10 mouse cellular contexts compared by ENCODE assay signal in genomic region chr7:28864288-28864750, GRCm38 (mm10). TPM values are rescaled to one million over a fixed set of nuclear protein-coding genes. Genes with fewer than 3 reads are reported as not detected.
DNase-seq lines count a peak whose midpoint lies in the region; ATAC-seq lines count a peak whose summit lies in the region.
"Had no signal": no experiment of that assay in that cellular context is flagged by ENCODE, and none has a peak within 500 bp of the region (broad histone marks: within the 10 kb centered on the region; RNA-seq: fewer than 3 reads in every experiment).

No protein-coding gene starts in this region.

- H3K36me3 ChIP-seq in heart, embryonic 15.5 days, result no peaks in the 10 kb centered on the region
- H3K36me3 ChIP-seq in megakaryocyte, embryonic 14.5 days (replicated peaks; ENCODE audit: low read length), result no peaks in the 10 kb centered on the region
- H3K36me3 ChIP-seq in stomach, embryonic 16.5 days (ENCODE audit: control insufficient read depth, insufficient read depth, low read length), result no peaks in the 10 kb centered on the region

- H3K4me2 ChIP-seq in heart, embryonic 15.5 days, result peak overlapping the region; percentile 36
- H3K4me2 ChIP-seq in stomach, embryonic 16.5 days (ENCODE audit: low read depth, low read length), result peak overlapping the region; percentile 13; the same call in 1 of the 2 replicates

- no peak for ATAC-seq in heart, embryonic 15.5 days (replicated peaks; ENCODE audit: insufficient number of reproducible peaks, insufficient read depth, low FRiP score, low read depth)
- ATAC-seq in megakaryocyte, adult 5-6 weeks (ENCODE audit: poor library complexity, severe bottlenecking), result no peak
- no peak for ATAC-seq in stomach, embryonic 16.5 days (ENCODE audit: insufficient read depth, low FRiP score)

- intact Hi-C loops in heart, postnatal 25 days (cut with DNase I), result loop anchor here (10.0 kb wide), 1 partner anchor 170 kb away; no protein-coding TSS in a partner anchor

- DNase-seq in heart, postnatal 25 days (ENCODE audit: low spot score), result no peak
- peak; percentile 77 for DNase-seq in gonadal fat pad, adult 2 months (ENCODE audit: low read depth)
- DNase-seq in cerebellum, adult 18-20 months, result no peak
- DNase-seq: heart, adult 18-20 months had no signal

- H3K27me3 ChIP-seq in heart, embryonic 15.5 days, result no peaks in the 10 kb centered on the region
- no peaks in the 10 kb centered on the region for H3K27me3 ChIP-seq in megakaryocyte, embryonic 14.5 days (replicated peaks)
- H3K27me3 ChIP-seq in stomach, embryonic 16.5 days (ENCODE audit: control insufficient read depth, insufficient read depth, low read length), result no peaks in the 10 kb centered on the region

- H3K27ac ChIP-seq in heart, embryonic 15.5 days, result peak overlapping the region; percentile 26; the same call in 1 of the 2 replicates
- peak overlapping the region; percentile 31; the same call in 1 of the 2 replicates for H3K27ac ChIP-seq in stomach, embryonic 16.5 days (ENCODE audit: low read length)
- H3K27ac ChIP-seq: layer of hippocampus, adult 2 months; liver, embryonic 14.5 days had no signal

- H3K9me3 ChIP-seq in heart, embryonic 15.5 days (replicated peaks), result no peaks in the 10 kb centered on the region
- peaks cover 16% of the 10 kb centered on the region for H3K9me3 ChIP-seq in megakaryocyte, embryonic 14.5 days
- H3K9me3 ChIP-seq in stomach, embryonic 16.5 days (replicated peaks; ENCODE audit: control insufficient read depth, low read length), result peaks cover 3% of the 10 kb centered on the region; the same call in 1 of the 2 replicates

- peaks cover 30% of the 10 kb centered on the region for H3K4me1 ChIP-seq in heart, embryonic 15.5 days (replicated peaks)
- peaks cover 49% of the 10 kb centered on the region for H3K4me1 ChIP-seq in megakaryocyte, embryonic 14.5 days
- peaks cover 30% of the 10 kb centered on the region for H3K4me1 ChIP-seq in stomach, embryonic 16.5 days (ENCODE audit: control insufficient read depth, insufficient read depth, low read length)

- WGBS in heart, embryonic 15.5 days, result 38% methylated on average over 9 of the region's 9 CpGs
- 33% methylated on average over 9 of the region's 9 CpGs for WGBS in stomach, embryonic 16.5 days

- H3K4me3 ChIP-seq in heart, embryonic 15.5 days, result no peak overlapping the region
- peak overlapping the region; percentile 1 for H3K4me3 ChIP-seq in megakaryocyte, embryonic 14.5 days (replicated peaks)
- H3K4me3 ChIP-seq in stomach, embryonic 16.5 days (replicated peaks; ENCODE audit: low read length), result no peak overlapping the region
- H3K4me3 ChIP-seq: layer of hippocampus, adult 2 months had no signal

- H3K9ac ChIP-seq in heart, embryonic 15.5 days, result no peak overlapping the region
- peak overlapping the region; percentile 28; the same call in 1 of the 2 replicates for H3K9ac ChIP-seq in stomach, embryonic 16.5 days (ENCODE audit: low read length)
- H3K9ac ChIP-seq: liver, embryonic 14.5 days had no signal

RNA-seq across cellular contexts. Expression of gene Lgals7, which starts 0.7 kb away (rescaled TPM):
- 1.7 and 2.7 TPM in 2 replicates for polyA plus RNA-seq in heart, embryonic 15.5 days (2015; fragmentation: Nextera tagmentation; extraction: Ambion mirVana)
- total RNA-seq in heart, postnatal 25 days (2021), result 1 to 10 TPM; 1.8 to 1.9 TPM
- polyA plus RNA-seq in megakaryocyte, embryonic 14.5 days (2012; ENCODE audit: insufficient read depth, low replicate concordance), result not detected in 2 replicates
- total RNA-seq in megakaryocyte, adult 5-6 weeks (2015), result not detected in 2 replicates
- not detected in 2 replicates for total RNA-seq in megakaryocyte, adult 5-6 weeks (2017)
- polyA plus RNA-seq in gonadal fat pad, adult 2 months (2012; rRNA removed), result 11.2 and 12.3 TPM in 2 replicates
- 5.8 and 9.9 TPM in 2 replicates for polyA plus RNA-seq in stomach, embryonic 16.5 days (2015; fragmentation: Nextera tagmentation; extraction: Ambion mirVana)
- total RNA-seq: layer of hippocampus, adult 2 months had no signal

RNA-seq across cellular contexts. Expression of gene Capn12, which starts 16.9 kb away (rescaled TPM):
- polyA plus RNA-seq in heart, embryonic 15.5 days (2015; fragmentation: Nextera tagmentation; extraction: Ambion mirVana), result 0.33 and 0.42 TPM in 2 replicates
- total RNA-seq in heart, postnatal 25 days (2021), result under 1 TPM; 0.08 to 0.22 TPM
- 0.08 TPM in 1 of 2 replicates, not detected in the other for polyA plus RNA-seq in megakaryocyte, embryonic 14.5 days (2012; ENCODE audit: insufficient read depth, low replicate concordance)
- total RNA-seq in megakaryocyte, adult 5-6 weeks (2015), result not detected in 2 replicates
- not detected in 2 replicates for total RNA-seq in megakaryocyte, adult 5-6 weeks (2017)
- 0.28 and 0.42 TPM in 2 replicates for polyA plus RNA-seq in gonadal fat pad, adult 2 months (2012; rRNA removed)
- polyA plus RNA-seq in stomach, embryonic 16.5 days (2015; fragmentation: Nextera tagmentation; extraction: Ambion mirVana), result 0.56 and 0.59 TPM in 2 replicates

RNA-seq across cellular contexts. Expression of gene Lgals4, which starts 30.7 kb away (rescaled TPM):
- 8.2 and 9.1 TPM in 2 replicates for polyA plus RNA-seq in heart, embryonic 15.5 days (2015; fragmentation: Nextera tagmentation; extraction: Ambion mirVana)
- total RNA-seq in heart, postnatal 25 days (2021), result 10 to 100 TPM; 28.9 to 30.7 TPM
- 1.3 TPM in 1 of 2 replicates, not detected in the other for polyA plus RNA-seq in megakaryocyte, embryonic 14.5 days (2012; ENCODE audit: insufficient read depth, low replicate concordance)
- total RNA-seq in megakaryocyte, adult 5-6 weeks (2015), result 3.1 and 13.4 TPM in 2 replicates
- total RNA-seq in megakaryocyte, adult 5-6 weeks (2017), result 5.2 and 5.9 TPM in 2 replicates
- 21.7 and 30.4 TPM in 2 replicates for polyA plus RNA-seq in gonadal fat pad, adult 2 months (2012; rRNA removed)
- polyA plus RNA-seq in stomach, embryonic 16.5 days (2015; fragmentation: Nextera tagmentation; extraction: Ambion mirVana), result 353 and 382 TPM in 2 replicates

RNA-seq across cellular contexts. Expression of gene Ech1, which starts 39.3 kb away (rescaled TPM):
- 224 and 234 TPM in 2 replicates for polyA plus RNA-seq in heart, embryonic 15.5 days (2015; fragmentation: Nextera tagmentation; extraction: Ambion mirVana)
- total RNA-seq in heart, postnatal 25 days (2021), result 1,000 to 10,000 TPM; 1,337 to 1,520 TPM
- 12.0 and 64.8 TPM in 2 replicates for polyA plus RNA-seq in megakaryocyte, embryonic 14.5 days (2012; ENCODE audit: insufficient read depth, low replicate concordance)
- 119 TPM in 2 replicates for total RNA-seq in megakaryocyte, adult 5-6 weeks (2015)
- total RNA-seq in megakaryocyte, adult 5-6 weeks (2017), result 78.8 and 82.8 TPM in 2 replicates
- polyA plus RNA-seq in gonadal fat pad, adult 2 months (2012; rRNA removed), result 508 and 671 TPM in 2 replicates
- 227 and 230 TPM in 2 replicates for polyA plus RNA-seq in stomach, embryonic 16.5 days (2015; fragmentation: Nextera tagmentation; extraction: Ambion mirVana)

RNA-seq across cellular contexts. Expression of gene Hnrnpl, which starts 56.0 kb away (rescaled TPM):
- polyA plus RNA-seq in heart, embryonic 15.5 days (2015; fragmentation: Nextera tagmentation; extraction: Ambion mirVana), result 152 and 158 TPM in 2 replicates
- total RNA-seq in heart, postnatal 25 days (2021), result 100 to 1,000 TPM; 225 to 270 TPM
- 226 and 241 TPM in 2 replicates for polyA plus RNA-seq in megakaryocyte, embryonic 14.5 days (2012; ENCODE audit: insufficient read depth, low replicate concordance)
- total RNA-seq in megakaryocyte, adult 5-6 weeks (2015), result 275 and 307 TPM in 2 replicates
- total RNA-seq in megakaryocyte, adult 5-6 weeks (2017), result 187 and 291 TPM in 2 replicates
- 298 and 302 TPM in 2 replicates for polyA plus RNA-seq in gonadal fat pad, adult 2 months (2012; rRNA removed)
- polyA plus RNA-seq in stomach, embryonic 16.5 days (2015; fragmentation: Nextera tagmentation; extraction: Ambion mirVana), result 170 and 200 TPM in 2 replicates

Comparison
In these comparisons a context has a peak if more than half of its experiments do, and no peak if none do; other contexts are left out.
1. RNA of gene Lgals4, which starts 30.7 kb away (polyA plus RNA-seq): 353 to 382 TPM in stomach, embryonic 16.5 days; 21.7 to 30.4 TPM in gonadal fat pad, adult 2 months, 8.2 to 9.1 TPM in heart, embryonic 15.5 days and 1.3 TPM in megakaryocyte, embryonic 14.5 days; every median in the first group is over 10 times any median in the second.